Mouse (Mus musculus) fibroblast of lung, adult 2 months (primary cell): ENCODE results near the gene Lars2.
A peak's percentile ranks its signal among the peaks of the same experiment; 100 is the strongest.
"Not testable (repeated sequence)": the region's sequence is repeated elsewhere in the genome, so short reads cannot be mapped to it uniquely, and the experiment has no call there.

ENCODE experiments used
- DNase-seq: peaks from one replicate; pipeline ENCODE4 v3.0.0-alpha.2; 2011; ENCODE audit warnings: low read depth

The Lars2 gene

GRCm38 (mm10) chr9:123391140-123391849 is 24.6 kb downstream of the Lars2 start:
- DNase-seq = no peak

DNA sequence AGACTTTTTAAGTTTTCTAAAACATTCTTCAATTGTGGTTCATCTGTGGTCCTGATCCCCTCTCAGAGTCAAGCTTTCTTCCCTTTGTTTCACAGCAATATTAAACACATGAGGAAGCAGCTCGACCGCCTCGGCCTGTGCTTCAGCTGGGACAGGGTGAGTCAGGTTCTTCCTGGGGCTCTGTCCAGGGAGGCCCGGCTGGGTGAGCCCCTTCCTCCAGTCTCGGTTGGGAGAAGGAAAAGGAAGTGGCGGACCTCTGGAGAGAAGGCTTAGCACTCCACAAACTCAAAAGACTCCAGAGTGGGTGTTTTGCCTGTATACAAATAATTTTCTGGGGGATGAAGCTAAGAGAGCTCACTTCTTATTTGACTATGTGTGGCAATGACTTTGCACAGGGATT is 28.1 kb downstream of the Lars2 start:
- DNase-seq = no peak

DNA sequence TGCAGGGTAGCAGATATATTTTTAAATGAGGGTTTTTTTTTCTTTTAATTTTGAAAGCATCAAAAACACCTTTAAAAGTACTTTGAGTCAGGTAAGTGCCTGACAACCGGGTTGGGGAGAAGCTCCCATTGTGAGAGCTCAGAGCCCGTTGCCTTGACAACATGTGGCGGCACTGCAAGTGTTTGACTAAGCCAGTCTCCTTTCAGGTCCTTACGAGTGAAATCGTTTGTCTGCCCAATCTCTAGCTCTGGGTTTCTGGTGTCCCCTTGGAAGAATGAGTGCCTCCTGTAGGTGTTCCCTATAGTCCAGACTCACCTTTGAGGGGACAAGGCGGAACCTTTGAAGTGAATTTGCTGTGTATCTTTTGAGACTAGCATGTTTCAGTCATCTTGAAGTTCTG is 31.0 kb downstream of the Lars2 start:
- DNase-seq = no peak

GRCm38 (mm10) chr9:123402215-123402614 is 35.5 kb downstream of the Lars2 start:
- DNase-seq = no peak

DNA sequence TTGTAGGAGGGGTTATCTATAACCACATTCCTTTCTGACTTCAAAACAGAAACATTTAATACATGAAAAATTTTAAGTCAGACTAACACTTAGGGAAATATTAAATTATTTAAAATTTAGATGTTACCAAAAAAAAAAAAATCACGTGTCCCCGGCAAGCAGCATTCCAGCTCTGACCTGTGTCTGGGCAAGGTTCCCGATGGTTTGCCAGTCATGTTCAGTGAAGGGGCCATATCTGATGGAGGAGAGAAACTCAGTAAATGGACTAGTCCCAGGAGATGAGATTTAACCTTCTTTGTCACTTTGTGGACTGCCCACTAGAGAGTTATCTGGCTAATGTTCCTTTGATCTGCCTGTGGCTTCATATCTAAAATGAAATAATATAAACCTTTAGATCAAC is 36.3 kb downstream of the Lars2 start:
- no peak for DNase-seq

DNA sequence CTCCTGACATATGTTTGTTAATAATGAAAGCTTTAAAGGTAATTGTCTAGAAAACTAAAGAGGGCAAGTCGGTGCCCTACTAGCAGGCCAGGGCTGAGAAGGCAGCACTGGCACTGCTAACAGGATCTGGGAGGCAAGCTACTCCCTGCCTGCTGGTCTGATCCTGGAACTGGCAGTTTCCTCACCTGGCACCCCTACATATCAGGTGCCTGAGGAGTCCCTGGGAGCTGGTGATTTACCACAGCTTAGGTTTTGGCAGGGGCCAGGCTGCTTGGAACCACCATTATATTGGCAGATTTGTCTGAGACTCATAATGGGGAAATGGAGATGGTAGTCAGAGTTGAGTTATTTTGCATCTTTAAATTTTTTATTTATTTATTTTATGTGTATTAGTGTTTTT is 38.5 kb downstream of the Lars2 start:
- no peak for DNase-seq

DNA sequence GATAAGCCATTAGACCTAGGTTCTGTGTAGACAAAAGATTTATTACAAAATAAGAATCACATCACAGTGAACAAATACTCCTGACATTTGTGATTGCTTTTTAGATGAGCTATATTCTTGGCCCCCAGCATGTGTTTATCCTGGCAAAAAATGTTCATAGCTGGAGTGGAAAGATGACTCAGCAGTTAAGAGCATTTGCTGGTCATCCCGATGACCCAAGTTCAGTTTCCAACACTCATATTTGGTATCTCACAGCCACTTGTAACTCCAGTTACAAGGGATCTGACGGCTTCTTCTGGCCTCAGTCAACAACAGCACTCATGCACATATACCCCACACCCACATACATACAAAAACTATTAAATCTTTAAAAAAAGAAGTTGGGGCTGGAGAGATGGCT is 42.0 kb downstream of the Lars2 start:
- DNase-seq = peak; percentile 35

DNA sequence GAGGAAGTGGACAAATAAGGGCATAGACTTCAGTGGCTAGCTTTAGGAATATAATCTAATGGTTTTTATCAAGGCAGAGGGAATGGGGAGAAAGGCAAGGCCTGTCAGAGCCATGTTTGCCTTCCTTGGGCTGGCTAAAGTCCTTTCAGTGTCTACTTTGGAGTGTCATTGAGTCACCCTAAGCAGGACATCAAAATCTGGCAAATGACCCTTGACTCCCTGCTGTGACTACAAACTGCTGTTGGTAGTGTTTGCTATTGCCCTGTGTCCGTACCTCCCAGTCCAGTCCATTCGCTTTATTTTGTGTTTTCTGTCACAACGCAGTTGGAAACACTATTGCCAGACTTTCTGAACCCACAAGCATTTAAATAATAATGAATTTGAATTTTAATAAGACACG is 63.1 kb downstream of the Lars2 start:
- DNase-seq = no peak

- no peak for DNase-seq
Observed at GRCm38 (mm10) chr9:123430973-123431372, 64.2 kb downstream of the Lars2 start.

GRCm38 (mm10) chr9:123438223-123438622 is 71.5 kb downstream of the Lars2 start:
- DNase-seq = no peak

DNA sequence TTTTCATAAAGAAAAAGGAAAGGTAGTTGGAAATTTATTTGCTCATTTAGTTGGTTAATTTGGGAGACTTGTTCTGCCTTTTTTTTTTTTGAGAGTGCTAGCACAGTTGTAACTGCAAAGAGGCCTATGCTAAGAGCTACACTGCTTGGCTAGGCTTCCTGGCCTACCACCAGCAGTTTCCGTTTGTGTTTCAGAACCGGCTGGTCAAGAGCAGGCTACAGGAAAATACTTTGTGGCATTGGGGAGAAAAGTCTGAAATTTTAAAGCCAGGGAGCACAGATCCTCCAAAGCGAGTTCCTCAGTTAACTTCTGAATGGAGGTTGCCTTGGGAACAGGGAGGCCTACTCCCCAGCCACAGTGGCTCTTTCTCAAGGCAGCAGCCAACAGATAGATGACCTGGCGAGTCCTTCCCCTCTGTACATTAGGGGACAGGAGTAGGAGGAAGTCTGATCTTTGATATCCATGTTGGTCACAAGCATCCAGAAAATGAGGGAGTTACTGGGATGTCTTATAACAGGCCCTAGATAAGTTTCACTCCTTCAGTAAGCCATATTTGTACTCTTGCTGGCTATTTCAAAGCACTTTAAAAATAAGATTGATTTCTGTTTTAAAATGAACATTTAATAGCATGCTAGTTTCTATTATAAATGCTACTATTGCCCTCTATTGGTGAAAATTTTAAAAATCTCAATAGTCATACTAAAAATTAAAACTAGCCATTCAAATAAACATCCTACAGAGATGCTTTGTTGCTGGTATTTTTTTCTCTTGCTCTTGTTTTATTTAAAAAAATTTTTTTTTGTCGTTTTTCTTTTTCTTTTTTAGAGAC is 73.7 kb downstream of the Lars2 start:
- DNase-seq = no peak

DNA sequence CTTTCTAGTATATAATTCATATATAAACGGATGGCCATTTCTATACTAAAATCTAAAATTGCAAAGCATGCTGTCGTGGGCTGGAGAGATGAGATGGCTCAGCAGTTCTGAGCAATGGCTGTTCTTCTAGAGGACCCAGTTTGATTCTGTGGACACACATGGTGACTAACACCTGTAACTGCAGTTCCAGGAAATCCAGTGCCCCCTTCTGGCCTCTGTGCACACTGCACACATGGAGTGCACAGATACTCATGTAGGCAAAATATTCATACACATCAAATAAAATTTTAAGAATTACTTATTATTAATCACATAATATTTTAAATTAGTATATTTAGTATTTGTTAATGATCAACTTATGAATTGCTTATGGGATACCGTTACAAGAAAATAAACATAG is 80.4 kb downstream of the Lars2 start:
- DNase-seq = not testable (repeated sequence)

DNA sequence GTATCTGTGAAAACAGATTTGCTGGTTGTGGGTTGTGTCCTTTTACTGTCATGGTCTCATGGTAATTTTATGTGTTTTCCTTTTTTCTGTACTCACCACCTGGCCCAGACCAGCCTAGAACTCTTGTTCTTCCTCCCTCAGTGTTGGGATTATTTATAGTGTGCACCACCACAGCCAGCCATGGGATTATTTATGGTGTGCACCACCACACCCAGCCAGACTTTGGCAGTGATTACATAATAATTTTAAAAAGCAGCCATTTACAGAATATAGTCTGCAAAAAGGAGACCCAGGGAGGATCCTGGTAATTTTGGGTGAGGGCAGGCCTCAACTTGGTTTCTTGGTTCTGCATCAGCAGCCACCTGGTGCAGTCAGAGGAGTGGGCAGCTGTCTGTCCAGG is 81.9 kb downstream of the Lars2 start:
- DNase-seq = no peak

DNA sequence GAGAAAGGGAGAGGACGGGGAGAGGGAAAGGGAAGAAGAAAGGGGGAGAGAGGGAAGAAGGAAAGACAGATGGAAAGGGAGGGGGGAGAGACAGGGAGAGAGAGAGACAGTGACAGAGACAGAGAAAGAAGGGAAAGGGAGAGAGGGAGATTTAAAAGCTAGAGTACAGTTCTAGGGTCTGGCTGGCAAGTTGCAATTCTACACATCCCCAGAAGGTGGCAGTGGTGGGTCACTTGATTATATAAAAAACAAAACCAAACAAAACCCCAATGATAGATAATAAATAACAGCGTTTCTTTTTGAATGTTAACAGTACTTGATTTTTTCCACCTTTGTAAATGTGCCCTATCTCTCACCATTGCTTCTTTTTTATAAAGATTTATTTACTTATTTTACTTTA is 83.4 kb downstream of the Lars2 start:
- no peak for DNase-seq

GRCm38 (mm10) chr9:123451772-123452171 is 85.0 kb downstream of the Lars2 start:
- no peak for DNase-seq

- DNase-seq = no peak
Observed at GRCm38 (mm10) chr9:123456634-123457602, 90.2 kb downstream of the Lars2 start.

DNA sequence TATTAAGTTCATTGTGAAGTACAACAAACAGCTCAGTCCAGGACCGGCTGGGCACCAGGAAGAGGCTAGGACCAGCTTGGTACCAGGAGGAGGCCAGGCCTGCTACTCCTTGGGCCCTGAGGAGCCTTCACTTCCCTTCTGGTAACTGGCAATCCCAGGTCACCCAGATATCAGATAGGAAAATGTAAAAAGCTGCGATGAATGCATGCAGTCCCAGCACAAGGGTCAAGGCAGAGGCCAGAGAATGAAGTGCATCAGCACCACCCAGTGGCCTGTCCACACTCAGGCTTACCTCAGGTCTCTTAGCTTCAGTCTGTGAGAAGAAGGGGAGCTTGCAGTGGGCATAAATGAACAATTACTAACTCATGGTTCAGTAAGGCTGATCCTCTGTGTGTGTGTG is 90.9 kb downstream of the Lars2 start:
- DNase-seq = no peak

GRCm38 (mm10) chr9:123467141-123467620 is 100.5 kb downstream of the Lars2 start:
- no peak for DNase-seq

- DNase-seq = no peak
Observed at GRCm38 (mm10) chr9:123468406-123469085, 101.8 kb downstream of the Lars2 start.

GRCm38 (mm10) chr9:123469087-123469486 is 102.4 kb downstream of the Lars2 start:
- no peak for DNase-seq

- no peak for DNase-seq
Observed at GRCm38 (mm10) chr9:123473377-123473776, 106.7 kb downstream of the Lars2 start.

DNA sequence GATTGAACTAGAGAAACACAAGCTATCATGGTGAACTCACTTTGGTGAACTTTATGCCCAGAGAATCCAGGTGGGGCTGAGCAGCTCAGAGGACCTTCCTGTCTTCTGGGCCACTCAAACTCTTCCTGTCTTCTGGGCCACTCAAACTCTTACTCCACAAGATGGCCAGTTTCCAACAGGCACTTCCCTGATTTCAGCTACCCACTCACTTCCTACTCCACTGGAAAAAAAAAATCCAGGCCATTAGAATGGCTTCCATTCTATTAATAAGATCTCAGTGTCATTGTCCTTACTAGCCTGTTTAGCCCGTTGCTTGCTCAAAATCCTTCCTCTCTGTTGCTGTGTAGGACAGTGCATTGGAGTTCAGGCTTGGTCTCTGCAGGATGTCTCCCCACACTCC is 108.8 kb downstream of the Lars2 start:
- no peak for DNase-seq
